Mouse (Mus musculus): ENCODE measurements around the gene Ube2h. TPM values are rescaled to one million over a fixed set of nuclear protein-coding genes. Genes with fewer than 3 reads are reported as not detected.

The Ube2h gene
- polyA plus RNA-seq, 1 experiment from 2014 or later, result 60.3 TPM

GRCm38 (mm10) chr6:30263053-30263452, 41.3 kb downstream of the Ube2h start:
- Histone ChIP-seq H3K27me3 (replicated peaks) (no peaks in the 10 kb centered on the region), H3K36me3 (replicated peaks) (peaks cover 7% of the 10 kb centered on the region; the same call in 1 of the 2 replicates), H3K4me2 (no peak overlapping the region), H3K4me1 (no peaks in the 10 kb centered on the region), H3K27ac (no peak overlapping the region), H3K4me3 (no peak overlapping the region), H3K9ac (no peak overlapping the region), H3K9me3 (no peaks in the 10 kb centered on the region)
- ATAC-seq (replicated peaks), result no peak
- 82% methylated on average over 4 of the region's 4 CpGs for WGBS

- H3K4me1 ChIP-seq, result no peaks in the 10 kb centered on the region
- no peak overlapping the region for H3K27ac ChIP-seq
- H3K27me3 ChIP-seq (replicated peaks), result no peaks in the 10 kb centered on the region
- 95% methylated on average over 6 of the region's 6 CpGs for WGBS
- no peak overlapping the region for H3K9ac ChIP-seq
- no peak overlapping the region for H3K4me2 ChIP-seq
- H3K9me3 ChIP-seq, result no peaks in the 10 kb centered on the region
- peaks cover 11% of the 10 kb centered on the region; the same call in 1 of the 2 replicates for H3K36me3 ChIP-seq (replicated peaks)
- ATAC-seq (replicated peaks), result no peak
- no peak overlapping the region for H3K4me3 ChIP-seq
These were observed 45.1 kb downstream of the Ube2h start for GRCm38 (mm10) chr6:30259271-30259670.

DNA sequence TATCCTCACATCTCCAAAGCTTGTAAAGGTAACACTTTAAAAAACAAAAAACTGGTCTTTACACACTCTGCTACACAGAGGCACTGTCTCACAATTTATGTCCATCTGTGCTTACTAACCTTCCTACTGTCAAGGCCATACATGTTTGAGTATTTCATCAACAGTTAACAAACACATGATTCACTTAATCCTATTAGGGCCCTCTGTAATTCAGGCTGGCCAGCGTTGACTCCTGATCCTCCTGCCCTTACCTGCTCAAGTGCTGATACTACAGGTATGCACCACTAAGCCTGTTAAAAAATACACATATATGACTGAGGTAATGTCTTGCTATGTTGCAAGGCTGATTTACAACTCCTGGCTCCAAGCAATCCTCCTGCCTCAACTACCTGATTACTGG, 46.4 kb downstream of the Ube2h start:
- no peak overlapping the region for H3K4me2 ChIP-seq
- H3K9me3 ChIP-seq, result no peaks in the 10 kb centered on the region
- H3K9ac ChIP-seq, result no peak overlapping the region
- no peaks in the 10 kb centered on the region for H3K27me3 ChIP-seq (replicated peaks)
- H3K36me3 ChIP-seq (replicated peaks), result peaks cover 11% of the 10 kb centered on the region; the same call in 1 of the 2 replicates
- ATAC-seq (replicated peaks), result no peak
- H3K4me3 ChIP-seq, result no peak overlapping the region
- H3K4me1 ChIP-seq, result no peaks in the 10 kb centered on the region
- no peak overlapping the region for H3K27ac ChIP-seq
- whole genome bisulfite sequencing, result 56% methylated on average over 1 of the region's 1 CpGs

DNA sequence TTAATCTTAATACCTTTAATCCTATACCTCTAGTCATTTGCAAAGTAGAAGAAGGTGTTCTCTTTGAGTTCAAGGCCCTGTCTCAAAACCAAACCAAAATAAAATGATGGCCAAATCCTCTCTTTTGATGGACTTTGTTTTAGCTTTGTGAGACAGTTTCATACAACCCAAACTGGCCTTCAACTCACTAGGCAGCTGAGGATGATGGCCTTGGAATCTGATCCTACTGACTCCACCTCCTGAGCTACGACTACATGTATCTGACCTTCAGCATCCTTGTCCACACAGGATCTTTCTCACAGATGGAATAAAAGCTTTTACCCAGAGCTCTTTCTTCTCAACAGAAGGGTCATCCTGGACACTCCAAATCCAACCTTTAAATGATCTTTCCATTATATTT, 48.5 kb downstream of the Ube2h start:
- 84% methylated on average over 1 of the region's 1 CpGs for WGBS
- no peaks in the 10 kb centered on the region for H3K27me3 ChIP-seq (replicated peaks)
- peaks cover 7% of the 10 kb centered on the region; the same call in 1 of the 2 replicates for H3K36me3 ChIP-seq (replicated peaks)
- H3K9me3 ChIP-seq, result no peaks in the 10 kb centered on the region
- no peak overlapping the region for H3K4me2 ChIP-seq
- no peak overlapping the region for H3K9ac ChIP-seq
- no peaks in the 10 kb centered on the region for H3K4me1 ChIP-seq
- no peak overlapping the region for H3K4me3 ChIP-seq
- ATAC-seq (replicated peaks), result no peak
- H3K27ac ChIP-seq, result no peak overlapping the region

GRCm38 (mm10) chr6:30252271-30253010, 51.9 kb downstream of the Ube2h start:
- Histone ChIP-seq H3K9me3 (no peaks in the 10 kb centered on the region), H3K4me3 (no peak overlapping the region), H3K4me2 (no peak overlapping the region), H3K27me3 (replicated peaks) (no peaks in the 10 kb centered on the region), H3K36me3 (replicated peaks) (0 out of 2 replicates have a peak, but pooled peaks cover 4% of the 10 kb centered on the region), H3K4me1 (no peaks in the 10 kb centered on the region), H3K27ac (no peak overlapping the region), H3K9ac (no peak overlapping the region)
- WGBS, result 90% methylated on average over 5 of the region's 5 CpGs
- no peak for ATAC-seq (replicated peaks)

DNA sequence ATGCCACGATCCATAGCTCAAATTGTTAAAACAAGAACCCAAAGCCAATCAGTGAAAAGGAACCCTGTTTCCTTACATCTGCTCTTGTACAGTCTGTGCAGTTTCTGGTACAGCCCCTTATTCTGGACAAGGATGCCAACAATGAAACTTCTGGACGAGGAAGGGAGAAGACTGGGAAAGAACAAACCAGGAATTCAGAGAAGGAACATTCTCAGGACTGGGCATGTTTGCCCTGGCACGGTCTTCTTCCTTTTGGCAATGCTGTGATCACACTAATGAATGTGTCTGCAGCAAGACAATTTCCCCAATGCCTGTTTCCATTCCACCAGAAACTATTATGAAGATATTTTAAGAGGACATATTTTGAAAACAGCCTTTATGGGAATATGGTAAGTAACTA, 55.6 kb downstream of the Ube2h start:
- H3K36me3 ChIP-seq (replicated peaks), result no peaks in the 10 kb centered on the region
- H3K9ac ChIP-seq, result no peak overlapping the region
- no peak overlapping the region for H3K27ac ChIP-seq
- no peak overlapping the region for H3K4me3 ChIP-seq
- H3K4me1 ChIP-seq, result no peaks in the 10 kb centered on the region
- 83% methylated on average over 3 of the region's 3 CpGs for WGBS
- H3K9me3 ChIP-seq, result no peaks in the 10 kb centered on the region
- no peak overlapping the region for H3K4me2 ChIP-seq
- no peak for ATAC-seq (replicated peaks)
- H3K27me3 ChIP-seq (replicated peaks), result no peaks in the 10 kb centered on the region

DNA sequence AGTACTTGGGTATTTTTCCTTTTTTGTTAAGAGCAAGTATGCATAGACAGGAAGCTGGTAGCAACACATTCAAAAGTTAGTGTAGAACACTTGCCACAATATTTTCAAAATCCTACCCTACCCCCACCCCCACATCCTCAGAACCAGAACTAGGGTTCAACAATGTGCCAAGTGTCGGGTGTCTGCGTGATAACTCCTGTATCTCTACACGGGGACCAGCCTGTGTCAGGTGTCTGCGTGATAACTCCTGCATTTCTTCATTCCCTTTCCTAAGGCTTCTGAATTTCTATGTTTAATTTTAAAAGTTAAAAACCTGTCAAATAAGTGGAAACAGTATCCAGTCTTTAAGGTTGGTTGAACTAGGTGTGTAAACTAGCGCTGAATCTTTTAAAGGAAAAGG, 58.4 kb downstream of the Ube2h start:
- WGBS, result 93% methylated on average over 5 of the region's 5 CpGs
- H3K27ac ChIP-seq, result no peak overlapping the region
- no peak overlapping the region for H3K4me3 ChIP-seq
- H3K9me3 ChIP-seq, result no peaks in the 10 kb centered on the region
- H3K36me3 ChIP-seq (replicated peaks), result no peaks in the 10 kb centered on the region
- H3K9ac ChIP-seq, result no peak overlapping the region
- H3K4me2 ChIP-seq, result no peak overlapping the region
- H3K4me1 ChIP-seq, result no peaks in the 10 kb centered on the region
- ATAC-seq (replicated peaks), result no peak
- H3K27me3 ChIP-seq (replicated peaks), result no peaks in the 10 kb centered on the region

- Histone ChIP-seq H3K4me2 (no peak overlapping the region), H3K4me3 (no peak overlapping the region), H3K4me1 (no peaks in the 10 kb centered on the region), H3K27ac (no peak overlapping the region), H3K9me3 (no peaks in the 10 kb centered on the region), H3K27me3 (replicated peaks) (no peaks in the 10 kb centered on the region), H3K9ac (no peak overlapping the region), H3K36me3 (replicated peaks) (no peaks in the 10 kb centered on the region)
- WGBS, result 85% methylated on average over 5 of the region's 5 CpGs
- no peak for ATAC-seq (replicated peaks)
These were observed 58.9 kb downstream of the Ube2h start for GRCm38 (mm10) chr6:30245397-30245796.

DNA sequence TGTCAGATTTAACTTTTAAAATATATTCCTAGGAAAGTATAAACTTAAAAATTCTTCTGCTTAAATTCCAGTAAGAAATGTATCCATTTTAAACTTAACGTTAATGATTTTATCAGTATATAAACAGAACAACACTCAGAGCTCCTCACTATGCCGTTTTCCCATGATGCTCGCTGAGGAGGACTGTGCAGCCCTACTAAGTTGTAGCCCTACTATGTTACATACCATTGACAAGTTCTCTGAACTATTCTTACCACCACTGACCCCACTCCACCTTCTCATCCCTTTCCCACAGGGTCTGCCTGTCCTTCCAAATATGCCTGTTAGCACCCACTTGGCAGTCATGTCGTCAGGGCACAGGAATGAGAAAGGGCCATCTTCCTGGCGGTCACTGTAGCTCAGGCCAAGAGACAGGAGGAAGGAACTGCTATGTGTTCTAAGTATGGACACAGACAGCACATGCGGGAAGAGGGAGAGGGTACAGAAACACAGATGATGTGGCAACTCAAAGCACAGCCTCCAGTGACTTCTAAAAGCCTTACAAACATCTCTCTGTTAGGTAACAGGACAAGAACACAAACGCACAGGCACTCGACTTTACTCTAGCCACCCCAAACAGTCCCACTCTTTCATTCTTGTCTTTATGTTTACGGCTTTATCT, 60.9 kb downstream of the Ube2h start:
- no peak overlapping the region for H3K27ac ChIP-seq
- H3K9me3 ChIP-seq, result no peaks in the 10 kb centered on the region
- H3K9ac ChIP-seq, result no peak overlapping the region
- H3K27me3 ChIP-seq (replicated peaks), result no peaks in the 10 kb centered on the region
- H3K4me3 ChIP-seq, result no peak overlapping the region
- H3K4me2 ChIP-seq, result no peak overlapping the region
- no peaks in the 10 kb centered on the region for H3K4me1 ChIP-seq
- WGBS, result 95% methylated on average over 9 of the region's 9 CpGs
- ATAC-seq (replicated peaks), result no peak
- no peaks in the 10 kb centered on the region; the same call in 1 of the 2 replicates for H3K36me3 ChIP-seq (replicated peaks)

DNA sequence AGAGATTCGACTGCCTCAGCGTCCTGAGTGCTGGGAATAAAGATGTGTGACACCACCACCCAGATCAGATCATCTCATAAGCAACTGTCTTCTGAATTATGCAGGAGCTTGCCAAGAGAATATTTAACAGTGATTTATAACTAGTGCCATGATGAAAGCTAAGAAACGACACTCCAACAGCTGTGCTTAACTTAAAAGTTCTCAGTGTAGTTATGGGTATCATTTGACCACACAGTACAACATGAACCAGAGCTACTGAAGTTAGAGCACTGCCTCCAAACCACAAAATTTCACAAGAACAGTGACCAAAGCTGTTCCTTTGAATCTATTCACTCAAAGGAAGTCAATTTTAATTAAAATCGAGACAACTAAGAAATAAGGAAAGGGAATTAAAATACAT, 61.4 kb downstream of the Ube2h start:
- no peaks in the 10 kb centered on the region; the same call in 1 of the 2 replicates for H3K36me3 ChIP-seq (replicated peaks)
- H3K27me3 ChIP-seq (replicated peaks), result no peaks in the 10 kb centered on the region
- H3K4me3 ChIP-seq, result no peak overlapping the region
- WGBS, result 85% methylated on average over 4 of the region's 4 CpGs
- no peak overlapping the region for H3K9ac ChIP-seq
- no peak overlapping the region for H3K4me2 ChIP-seq
- no peaks in the 10 kb centered on the region for H3K4me1 ChIP-seq
- no peak for ATAC-seq (replicated peaks)
- no peaks in the 10 kb centered on the region for H3K9me3 ChIP-seq
- no peak overlapping the region for H3K27ac ChIP-seq

DNA sequence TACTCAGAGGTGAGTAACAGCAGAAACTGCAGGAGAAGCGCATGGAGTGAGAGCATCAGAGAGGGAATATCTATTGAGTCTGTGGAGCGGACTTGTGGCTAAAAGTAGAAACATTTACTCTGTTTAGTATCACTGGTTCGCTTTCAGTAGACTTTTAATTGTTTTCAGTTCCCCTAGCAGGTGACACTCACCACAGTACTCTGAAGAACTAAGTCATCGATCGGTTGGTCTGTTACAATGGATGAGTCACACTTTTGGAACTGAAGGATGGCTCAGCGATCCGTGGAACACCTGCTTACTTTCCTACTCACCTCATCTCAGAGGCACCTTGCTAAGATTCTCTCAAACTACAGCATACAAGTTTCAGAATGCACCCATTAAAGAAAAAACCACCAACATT, 64.2 kb downstream of the Ube2h start:
- Histone ChIP-seq H3K27ac (no peak overlapping the region), H3K9ac (no peak overlapping the region), H3K4me1 (no peaks in the 10 kb centered on the region), H3K4me2 (no peak overlapping the region), H3K36me3 (replicated peaks) (no peaks in the 10 kb centered on the region; the same call in 1 of the 2 replicates), H3K27me3 (replicated peaks) (no peaks in the 10 kb centered on the region), H3K9me3 (no peaks in the 10 kb centered on the region), H3K4me3 (no peak overlapping the region)
- no peak for ATAC-seq (replicated peaks)
- WGBS, result 95% methylated on average over 7 of the region's 7 CpGs

GRCm38 (mm10) chr6:30239207-30239606, 65.1 kb downstream of the Ube2h start:
- H3K27ac ChIP-seq, result no peak overlapping the region
- no peak overlapping the region for H3K4me2 ChIP-seq
- 83% methylated on average over 6 of the region's 6 CpGs for WGBS
- no peak overlapping the region for H3K9ac ChIP-seq
- no peaks in the 10 kb centered on the region; the same call in 1 of the 2 replicates for H3K36me3 ChIP-seq (replicated peaks)
- no peaks in the 10 kb centered on the region for H3K27me3 ChIP-seq (replicated peaks)
- H3K4me1 ChIP-seq, result no peaks in the 10 kb centered on the region
- H3K9me3 ChIP-seq, result no peaks in the 10 kb centered on the region
- no peak for ATAC-seq (replicated peaks)
- H3K4me3 ChIP-seq, result no peak overlapping the region

DNA sequence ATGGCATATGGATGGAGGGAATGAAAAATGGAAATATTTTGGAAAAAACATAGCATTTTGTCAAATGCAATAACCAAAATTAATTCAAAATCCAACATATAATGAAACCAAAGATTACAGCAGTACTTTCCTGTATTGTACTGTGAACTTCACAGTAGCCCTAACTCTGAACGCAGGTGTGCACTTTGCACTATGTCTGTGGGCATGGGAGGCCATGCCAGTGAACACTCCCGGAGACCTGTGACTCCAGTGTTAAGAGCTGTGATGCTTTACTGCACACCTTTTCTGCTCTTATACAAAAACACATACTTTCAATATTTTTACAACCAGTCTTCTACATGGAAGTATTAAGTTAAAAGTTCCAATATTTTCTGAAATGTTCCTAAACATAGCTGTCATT, 66.3 kb downstream of the Ube2h start:
- no peak for ATAC-seq (replicated peaks)
- Histone ChIP-seq H3K9ac (no peak overlapping the region), H3K4me1 (no peaks in the 10 kb centered on the region), H3K36me3 (replicated peaks) (no peaks in the 10 kb centered on the region; the same call in 1 of the 2 replicates), H3K27ac (no peak overlapping the region), H3K4me2 (no peak overlapping the region), H3K27me3 (replicated peaks) (no peaks in the 10 kb centered on the region), H3K9me3 (no peaks in the 10 kb centered on the region), H3K4me3 (no peak overlapping the region)
- WGBS, result 99% methylated on average over 2 of the region's 2 CpGs
